Mouse (Mus musculus): Measurements from ENCODE around the gene Maneal. TPM values are rescaled to one million over a fixed set of nuclear protein-coding genes. Genes with fewer than 3 reads are reported as not detected.
A peak's percentile ranks its signal among the peaks of the same experiment; 100 is the strongest.

Gene Maneal
- total RNA-seq, 1 experiment from 2014 or later = not detected

DNA sequence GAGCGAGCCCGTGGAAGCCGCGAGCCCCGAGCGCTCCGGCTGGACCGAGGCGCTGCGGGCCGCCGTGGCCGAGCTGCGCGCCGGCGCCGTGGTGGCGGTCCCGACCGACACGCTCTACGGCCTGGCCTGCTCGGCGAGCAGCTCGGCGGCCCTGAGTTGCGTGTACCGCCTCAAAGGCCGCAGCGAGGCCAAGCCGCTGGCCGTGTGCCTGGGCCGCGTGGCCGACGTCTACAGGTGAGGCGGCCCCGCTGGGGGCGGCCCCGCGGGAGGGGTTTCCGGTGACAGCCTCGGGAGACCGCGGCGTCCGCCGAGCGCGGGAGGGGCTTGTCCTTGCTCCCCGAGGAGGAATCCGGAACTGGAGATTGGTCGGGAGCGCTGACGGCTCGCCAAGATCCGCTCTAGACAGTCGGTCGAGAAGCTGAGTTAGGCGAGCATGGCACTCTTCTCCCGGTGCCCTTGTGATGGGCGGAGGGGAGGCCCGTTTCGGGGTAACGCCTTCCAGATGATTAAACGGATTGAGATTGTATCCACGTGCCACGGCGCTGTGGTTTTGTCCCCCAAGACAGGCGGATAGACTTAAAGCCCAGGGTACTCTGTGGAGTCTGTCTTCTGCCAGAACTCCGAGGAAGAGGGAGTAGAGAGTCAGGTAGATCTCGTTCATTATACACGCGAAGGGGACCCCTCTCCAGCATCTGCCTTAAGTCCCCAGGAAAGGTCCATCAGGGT is 10.9 kb downstream of the Maneal start, which contains the start of gene 1110065P20Rik:
1110065P20Rik (minus strand) TSS at position 264 of the 726 bp plus-strand sequence.
- peak; percentile 14; the same call in 1 of the 2 replicates for ATAC-seq (ENCODE audit: extremely low read depth, insufficient number of reproducible peaks, low FRiP score, poor library complexity, severe bottlenecking)

- peak; percentile 79 for ATAC-seq (ENCODE audit: extremely low read depth, insufficient number of reproducible peaks, low FRiP score, poor library complexity, severe bottlenecking)
These were observed 11.6 kb downstream of the Maneal start, which contains the start of gene Yrdc for GRCm38 (mm10) chr4:124850261-124850913. Yrdc (plus strand) TSS chr4:124850679.

DNA sequence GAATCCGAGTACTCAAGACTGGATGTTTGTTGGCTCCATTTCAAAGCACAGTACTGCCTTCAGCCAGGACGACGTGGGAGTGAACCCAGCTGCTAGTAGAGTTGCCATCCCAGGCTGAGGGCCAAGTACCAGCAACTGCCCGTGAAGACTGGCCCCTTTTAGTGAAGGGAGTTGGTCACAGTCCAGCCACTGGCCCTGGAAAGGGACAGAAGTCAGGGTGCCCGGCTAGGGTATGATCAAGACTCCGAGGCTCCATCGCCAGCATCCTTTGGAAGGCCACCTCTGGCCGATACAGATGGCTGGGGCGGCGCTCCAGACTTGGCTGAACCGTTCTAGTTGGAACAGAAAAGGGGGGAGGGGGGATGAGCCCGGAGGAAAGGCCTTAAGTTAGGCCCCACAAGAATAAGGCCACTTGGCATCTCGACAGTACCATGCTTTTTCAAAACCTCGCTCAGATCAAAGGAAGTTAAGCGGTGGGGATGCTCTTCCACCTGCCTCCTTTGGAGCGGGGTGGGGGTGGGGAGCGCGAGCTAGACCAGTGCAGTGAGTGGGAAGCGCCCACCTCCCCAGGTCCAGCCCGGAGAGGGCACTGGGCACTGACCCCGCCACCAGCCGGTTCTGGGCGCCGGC is 12.2 kb downstream of the Maneal start:
- ATAC-seq (ENCODE audit: extremely low read depth, insufficient number of reproducible peaks, low FRiP score, poor library complexity, severe bottlenecking) = no peak

DNA sequence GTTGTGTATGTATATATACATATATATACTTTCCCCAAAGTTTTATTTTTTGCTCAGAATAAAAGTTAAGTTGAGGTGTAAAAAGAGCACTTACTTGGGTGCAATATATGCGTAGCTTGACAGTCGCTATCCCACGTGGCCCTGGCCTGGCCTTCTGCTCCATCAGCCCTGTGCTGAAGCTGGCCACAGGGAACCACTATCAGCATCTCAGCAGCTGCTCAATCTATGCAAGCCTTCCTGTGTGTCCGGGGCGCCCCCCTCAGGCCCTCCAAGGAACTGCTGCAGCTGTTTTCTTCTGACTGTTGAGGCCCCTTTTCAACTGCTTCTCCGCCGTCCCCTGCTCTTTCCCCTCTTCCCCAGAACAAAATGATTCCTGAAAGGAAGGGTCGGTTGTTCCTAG is 14.4 kb downstream of the Maneal start:
- peak; percentile 54 for ATAC-seq (ENCODE audit: extremely low read depth, insufficient number of reproducible peaks, low FRiP score, poor library complexity, severe bottlenecking)

- ATAC-seq (ENCODE audit: extremely low read depth, insufficient number of reproducible peaks, low FRiP score, poor library complexity, severe bottlenecking) = peak; percentile 54; the same call in 1 of the 2 replicates
These were observed 18.5 kb downstream of the Maneal start for GRCm38 (mm10) chr4:124843493-124843892.

GRCm38 (mm10) chr4:124840998-124841397 is 21.0 kb downstream of the Maneal start:
- no peak for ATAC-seq (ENCODE audit: extremely low read depth, insufficient number of reproducible peaks, low FRiP score, poor library complexity, severe bottlenecking)

DNA sequence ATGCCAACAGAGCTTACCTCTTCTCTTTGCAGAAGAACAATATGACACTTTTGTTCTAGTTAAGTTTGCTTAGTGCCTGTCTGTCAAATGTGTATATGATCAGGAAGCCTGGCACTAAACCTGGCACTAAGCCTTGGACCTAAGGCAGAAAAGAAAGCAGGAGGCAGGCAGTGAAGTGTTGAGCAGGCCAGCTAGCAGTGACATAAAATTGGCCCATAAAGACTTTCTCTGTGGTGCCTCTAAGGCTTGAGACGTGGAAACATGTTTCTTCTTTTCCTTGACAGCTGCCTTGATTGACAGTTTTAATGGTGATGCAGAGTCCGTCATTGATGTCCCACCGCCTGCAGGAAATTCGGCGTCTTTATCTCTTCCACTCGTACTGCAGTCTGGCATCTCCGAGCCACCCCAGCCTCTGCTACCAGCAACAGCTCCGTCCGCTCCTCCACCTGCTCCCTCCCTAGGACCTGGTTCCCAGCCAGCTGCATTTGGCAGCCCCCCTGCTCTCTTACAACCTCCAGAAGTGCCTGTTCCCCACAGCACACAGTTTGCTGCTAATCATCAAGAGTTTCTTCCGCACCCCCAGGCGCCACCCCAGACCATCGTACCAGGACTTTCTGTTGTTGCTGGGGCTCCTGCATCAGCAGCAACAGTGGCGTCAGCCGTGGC is 23.8 kb downstream of the Maneal start:
- ATAC-seq (ENCODE audit: extremely low read depth, insufficient number of reproducible peaks, low FRiP score, poor library complexity, severe bottlenecking) = no peak

- no peak for ATAC-seq (ENCODE audit: extremely low read depth, insufficient number of reproducible peaks, low FRiP score, poor library complexity, severe bottlenecking)
These were observed 29.2 kb downstream of the Maneal start for GRCm38 (mm10) chr4:124832796-124833195.

DNA sequence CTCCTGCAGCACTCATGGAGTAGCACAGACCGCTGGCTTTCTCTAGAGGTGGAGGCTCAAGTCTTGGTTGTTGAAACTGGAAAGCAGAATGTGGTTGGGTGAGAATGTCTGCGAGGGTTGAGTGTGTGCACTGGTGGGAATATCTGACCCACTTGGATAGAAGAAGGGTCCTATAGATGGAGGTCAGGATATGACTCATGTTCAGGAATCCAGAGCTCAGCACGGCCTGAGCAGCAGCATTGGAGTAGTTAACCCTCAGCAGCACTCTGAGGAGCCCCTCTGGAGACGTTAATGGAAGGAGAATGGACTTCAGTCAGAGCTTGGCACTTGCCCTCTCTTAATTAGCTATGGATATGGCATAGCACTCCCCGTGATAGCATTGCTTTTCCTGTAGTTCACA is 32.3 kb downstream of the Maneal start:
- ATAC-seq (ENCODE audit: extremely low read depth, insufficient number of reproducible peaks, low FRiP score, poor library complexity, severe bottlenecking) = no peak

DNA sequence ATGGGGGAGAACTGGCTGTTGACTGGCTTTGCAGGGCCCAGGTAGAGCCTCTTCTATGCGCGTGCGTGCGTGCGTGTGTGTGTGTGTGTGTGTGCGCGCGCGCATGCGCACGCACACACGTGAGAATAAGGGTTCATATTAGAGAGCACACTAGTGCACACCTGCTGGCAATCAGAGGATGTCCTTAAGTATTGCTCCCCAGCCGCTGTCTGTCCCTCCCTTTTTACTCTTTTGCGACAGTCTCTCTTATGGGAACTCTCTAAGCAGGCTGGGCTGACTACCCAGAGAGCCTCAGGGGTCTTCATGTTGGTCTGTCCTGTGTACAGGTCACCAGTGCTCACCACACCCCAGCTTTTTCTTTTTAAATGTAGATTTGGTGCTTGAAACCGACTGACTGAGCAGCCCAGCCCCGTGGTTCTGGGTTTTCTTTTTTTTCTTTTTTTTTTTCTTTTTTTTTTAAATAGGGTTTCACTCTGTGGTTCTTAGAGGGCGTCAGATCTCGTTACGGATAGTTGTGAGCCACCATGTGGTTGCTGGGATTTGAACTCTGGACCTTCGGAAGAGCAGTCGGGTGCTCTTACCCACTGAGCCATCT is 36.5 kb downstream of the Maneal start:
- no peak for ATAC-seq (ENCODE audit: extremely low read depth, insufficient number of reproducible peaks, low FRiP score, poor library complexity, severe bottlenecking)

DNA sequence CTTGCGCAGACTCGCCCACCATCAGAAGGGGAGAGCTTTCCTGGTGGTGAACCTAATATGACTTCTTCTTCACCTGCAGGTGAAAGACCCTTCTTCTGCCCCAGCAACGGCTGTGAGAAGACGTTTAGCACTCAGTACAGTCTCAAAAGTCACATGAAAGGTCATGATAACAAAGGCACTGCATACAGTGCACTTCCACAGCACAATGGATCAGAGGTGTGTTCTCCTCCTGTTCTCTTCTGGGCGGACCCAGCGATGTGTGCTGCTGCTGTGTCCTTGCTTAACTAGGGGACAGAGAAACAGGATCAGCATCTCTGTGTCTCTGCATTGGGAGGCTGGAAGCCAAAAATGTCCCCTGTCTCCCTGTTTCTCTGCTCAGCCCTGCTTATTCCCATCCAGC is 37.0 kb downstream of the Maneal start:
- ATAC-seq (ENCODE audit: extremely low read depth, insufficient number of reproducible peaks, low FRiP score, poor library complexity, severe bottlenecking) = no peak

- ATAC-seq (ENCODE audit: extremely low read depth, insufficient number of reproducible peaks, low FRiP score, poor library complexity, severe bottlenecking) = no peak
These were observed 43.1 kb downstream of the Maneal start for GRCm38 (mm10) chr4:124818832-124819231.

DNA sequence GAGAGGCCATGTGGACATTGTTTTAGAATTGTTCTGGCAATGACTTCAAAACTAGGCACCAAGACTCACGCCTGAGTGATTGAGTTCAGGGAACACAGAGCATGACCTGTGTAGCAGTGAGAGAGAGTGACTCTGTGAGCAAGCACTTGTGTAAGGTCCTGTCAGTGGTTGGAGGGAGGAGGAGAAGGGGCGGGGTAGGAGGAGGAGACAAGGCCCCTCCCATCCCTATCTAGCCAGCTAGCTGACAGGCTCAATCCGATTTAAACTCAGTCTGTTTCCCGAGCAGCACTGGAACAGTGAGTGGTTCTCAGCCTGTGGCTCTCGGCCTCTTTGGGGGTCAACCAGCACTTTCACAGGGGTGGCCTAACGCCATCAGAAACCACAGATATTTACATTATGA is 44.2 kb downstream of the Maneal start:
- 0 out of 2 replicates have a peak, but pooled peaks have one; percentile 33 for ATAC-seq (ENCODE audit: extremely low read depth, insufficient number of reproducible peaks, low FRiP score, poor library complexity, severe bottlenecking)

DNA sequence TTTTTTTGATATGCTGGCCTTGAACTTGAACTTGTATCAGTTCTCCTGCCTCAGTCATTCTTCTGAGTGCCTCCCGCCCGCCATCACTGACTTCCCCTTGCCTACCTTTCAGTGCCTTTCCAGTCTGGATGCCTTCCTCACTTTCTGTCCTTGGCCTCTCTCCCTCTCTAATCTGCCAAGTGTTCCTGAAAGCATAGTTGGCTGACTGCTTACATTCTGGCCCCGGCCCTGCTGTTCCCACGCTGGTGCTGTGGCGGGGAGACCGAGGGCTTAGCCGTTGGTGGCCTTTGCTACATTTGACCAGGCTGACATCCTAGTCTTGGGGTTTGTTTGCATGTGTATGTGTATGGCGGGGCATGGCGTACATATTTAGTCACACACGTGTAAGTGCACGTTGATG is 46.1 kb downstream of the Maneal start:
- no peak for ATAC-seq (ENCODE audit: extremely low read depth, insufficient number of reproducible peaks, low FRiP score, poor library complexity, severe bottlenecking)

- no peak for ATAC-seq (ENCODE audit: extremely low read depth, insufficient number of reproducible peaks, low FRiP score, poor library complexity, severe bottlenecking)
These were observed 50.5 kb downstream of the Maneal start for GRCm38 (mm10) chr4:124811347-124811975.

- ATAC-seq (ENCODE audit: extremely low read depth, insufficient number of reproducible peaks, low FRiP score, poor library complexity, severe bottlenecking) = no peak
These were observed 51.9 kb downstream of the Maneal start for GRCm38 (mm10) chr4:124810056-124810455.

DNA sequence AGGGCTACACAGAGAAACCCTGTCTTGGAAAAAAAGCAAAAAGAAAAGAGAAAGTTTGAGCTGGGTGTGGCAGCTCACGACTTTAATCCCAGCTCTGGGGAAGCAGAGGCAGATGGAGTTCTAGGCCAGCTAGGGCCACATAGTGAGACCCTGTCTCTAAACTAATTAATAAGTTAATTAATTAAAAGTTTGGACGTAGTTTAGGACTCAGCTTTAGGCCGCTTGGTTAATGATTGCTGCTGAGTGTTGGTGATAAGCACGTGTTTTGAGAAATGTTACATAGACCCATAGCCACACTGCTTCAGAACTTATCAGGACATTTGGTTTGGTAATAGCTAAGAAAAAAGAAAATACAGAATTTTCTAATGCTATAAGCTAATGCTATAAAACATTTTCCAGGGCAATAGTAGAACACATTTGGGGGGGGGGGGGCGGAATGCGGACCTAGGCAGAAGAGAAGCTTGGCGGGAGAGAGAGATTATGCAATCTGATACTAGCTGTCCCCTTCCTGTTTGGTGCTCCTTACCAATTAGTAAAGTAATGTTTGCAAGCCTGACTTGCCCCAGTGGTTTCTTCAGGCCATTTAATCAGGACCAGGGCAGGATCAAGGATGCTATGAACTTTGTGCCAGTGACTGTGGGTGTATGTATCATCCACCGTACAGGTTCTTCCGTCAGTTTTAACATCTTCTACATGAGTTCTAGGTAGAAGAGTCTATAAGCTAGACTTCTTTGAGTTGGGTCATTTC is 52.7 kb downstream of the Maneal start:
- no peak for ATAC-seq (ENCODE audit: extremely low read depth, insufficient number of reproducible peaks, low FRiP score, poor library complexity, severe bottlenecking)

DNA sequence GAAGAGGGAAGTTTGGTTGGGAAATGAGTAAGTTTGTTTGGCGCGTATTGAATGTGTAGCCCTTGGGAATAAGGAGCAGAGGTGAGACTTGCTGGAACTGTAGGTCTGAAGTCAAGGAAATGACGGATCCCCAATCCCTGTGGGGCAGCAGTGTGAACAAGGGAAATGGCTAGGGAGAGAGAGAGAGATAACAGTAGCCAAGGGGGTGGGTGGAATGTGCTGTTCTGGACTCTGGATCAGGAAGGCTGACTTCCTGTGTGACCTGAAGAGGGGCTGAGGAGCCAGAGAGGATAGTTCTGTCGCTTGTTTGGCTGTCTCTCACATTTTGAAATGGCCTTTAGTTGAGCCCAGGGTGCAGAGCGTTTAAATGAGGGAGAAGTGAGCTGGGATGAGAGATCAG is 53.5 kb downstream of the Maneal start:
- ATAC-seq (ENCODE audit: extremely low read depth, insufficient number of reproducible peaks, low FRiP score, poor library complexity, severe bottlenecking) = no peak
